Mouse (Mus musculus): Measurements from ENCODE around the gene Crocc. TPM values are rescaled to one million over a fixed set of nuclear protein-coding genes. Genes with fewer than 3 reads are reported as not detected.

Gene Crocc
- polyA plus RNA-seq, 1 experiment from 2014 or later: 8.3 TPM

- Histone ChIP-seq H3K4me3 (no peak overlapping the region), H3K4me2 (replicated peaks) (no peak overlapping the region), H3K4me1 (no peaks in the 10 kb centered on the region), H3K36me3 (peaks cover 67% of the 10 kb centered on the region), H3K27me3 (no peaks in the 10 kb centered on the region), H3K27ac (replicated peaks) (no peak overlapping the region), H3K9ac (replicated peaks) (no peak overlapping the region), H3K9me3 (no peaks in the 10 kb centered on the region)
- WGBS: 90% methylated on average over 10 of the region's 10 CpGs
- ATAC-seq (replicated peaks): no peak
Observed at GRCm38 (mm10) chr4:140977278-140977677, 83.1 kb downstream of the Crocc start.

- ATAC-seq (replicated peaks): no peak
- Histone ChIP-seq H3K9ac (replicated peaks) (no peak overlapping the region), H3K36me3 (peaks cover 82% of the 10 kb centered on the region), H3K27ac (replicated peaks) (no peak overlapping the region), H3K27me3 (no peaks in the 10 kb centered on the region), H3K4me2 (replicated peaks) (no peak overlapping the region), H3K4me3 (no peak overlapping the region), H3K4me1 (no peaks in the 10 kb centered on the region), H3K9me3 (no peaks in the 10 kb centered on the region)
- WGBS: 97% methylated on average over 7 of the region's 7 CpGs
Observed at GRCm38 (mm10) chr4:140975356-140975755, 85.0 kb downstream of the Crocc start.

GRCm38 (mm10) chr4:140974408-140974807 lies 85.9 kb downstream of the Crocc start:
- Histone ChIP-seq H3K4me1 (no peaks in the 10 kb centered on the region), H3K9me3 (no peaks in the 10 kb centered on the region), H3K27me3 (no peaks in the 10 kb centered on the region), H3K4me3 (no peak overlapping the region), H3K27ac (replicated peaks) (no peak overlapping the region), H3K36me3 (peaks cover 81% of the 10 kb centered on the region), H3K9ac (replicated peaks) (no peak overlapping the region), H3K4me2 (replicated peaks) (no peak overlapping the region)
- no peak for ATAC-seq (replicated peaks)
- 92% methylated on average over 6 of the region's 6 CpGs for WGBS

- ATAC-seq (replicated peaks): no peak
- Histone ChIP-seq H3K9me3 (no peaks in the 10 kb centered on the region), H3K4me1 (no peaks in the 10 kb centered on the region), H3K36me3 (peaks cover 75% of the 10 kb centered on the region), H3K27ac (replicated peaks) (no peak overlapping the region), H3K4me2 (replicated peaks) (no peak overlapping the region), H3K4me3 (no peak overlapping the region), H3K27me3 (no peaks in the 10 kb centered on the region), H3K9ac (replicated peaks) (no peak overlapping the region)
- 82% methylated on average over 13 of the region's 13 CpGs for WGBS
Observed at GRCm38 (mm10) chr4:140971691-140972090, 88.7 kb downstream of the Crocc start.

GRCm38 (mm10) chr4:140967386-140968159 lies 92.8 kb downstream of the Crocc start:
- Histone ChIP-seq H3K36me3 (peaks cover 44% of the 10 kb centered on the region), H3K27ac (replicated peaks) (no peak overlapping the region), H3K9ac (replicated peaks) (no peak overlapping the region), H3K4me2 (replicated peaks) (no peak overlapping the region), H3K9me3 (no peaks in the 10 kb centered on the region), H3K4me3 (no peak overlapping the region), H3K27me3 (no peaks in the 10 kb centered on the region), H3K4me1 (peaks cover 16% of the 10 kb centered on the region)
- no peak for ATAC-seq (replicated peaks)
- 85% methylated on average over 11 of the region's 11 CpGs for WGBS

Other genes with a start within 250 kb of the Crocc start
- not detected in 2 replicates for gene Padi3, start 249.9 kb downstream of the Crocc start, polyA plus RNA-seq (2015; fragmentation: Nextera tagmentation; extraction: Ambion mirVana)
- gene Padi1, start 214.8 kb downstream of the Crocc start, polyA plus RNA-seq (2015; fragmentation: Nextera tagmentation; extraction: Ambion mirVana): not detected in 2 replicates
- 0.34 and 0.90 TPM in 2 replicates for gene Padi2, start 154.2 kb downstream of the Crocc start, polyA plus RNA-seq (2015; fragmentation: Nextera tagmentation; extraction: Ambion mirVana)
- gene Sdhb, start 99.3 kb downstream of the Crocc start, polyA plus RNA-seq (2015; fragmentation: Nextera tagmentation; extraction: Ambion mirVana): 428 and 441 TPM in 2 replicates
- 123 and 127 TPM in 2 replicates for gene Atp13a2, start 73.7 kb downstream of the Crocc start, polyA plus RNA-seq (2015; fragmentation: Nextera tagmentation; extraction: Ambion mirVana)
- gene Mfap2, start 50.1 kb downstream of the Crocc start, polyA plus RNA-seq (2015; fragmentation: Nextera tagmentation; extraction: Ambion mirVana): 215 and 229 TPM in 2 replicates
- 50.5 and 55.8 TPM in 2 replicates for gene Necap2, start 17.8 kb upstream of the Crocc start, polyA plus RNA-seq (2015; fragmentation: Nextera tagmentation; extraction: Ambion mirVana)
- 0.53 TPM in 1 of 2 replicates, not detected in the other for gene Spata21, start 27.8 kb upstream of the Crocc start, polyA plus RNA-seq (2015; fragmentation: Nextera tagmentation; extraction: Ambion mirVana)
- gene Szrd1, start 79.2 kb upstream of the Crocc start, polyA plus RNA-seq (2015; fragmentation: Nextera tagmentation; extraction: Ambion mirVana): 26.3 and 30.9 TPM in 2 replicates
- 25.0 and 26.5 TPM in 2 replicates for gene Fbxo42, start 87.4 kb upstream of the Crocc start, polyA plus RNA-seq (2015; fragmentation: Nextera tagmentation; extraction: Ambion mirVana)
- 8.4 and 10.9 TPM in 2 replicates for gene Rsg1, start 153.4 kb upstream of the Crocc start, polyA plus RNA-seq (2015; fragmentation: Nextera tagmentation; extraction: Ambion mirVana)
- gene Arhgef19, start 178.9 kb upstream of the Crocc start, polyA plus RNA-seq (2015; fragmentation: Nextera tagmentation; extraction: Ambion mirVana): 1.3 TPM in 2 replicates
- 1.0 and 1.1 TPM in 2 replicates for gene Epha2, start 240.7 kb upstream of the Crocc start, polyA plus RNA-seq (2015; fragmentation: Nextera tagmentation; extraction: Ambion mirVana)

All from forebrain, embryonic 15.5 days (tissue).